Mouse (Mus musculus) B cell, adult 2 months (primary cell): Measurements from ENCODE around the gene Bzw2.

Experiments used
- DNase-seq, 2 experiments: peaks; one replicate each; pipeline ENCODE4 v3.0.0; 2022

Gene Bzw2

GRCm38 (mm10) chr12:36157638-36158308, at the start of gene Bzw2:
Bzw2 (minus strand) TSS chr12:36158080.
- peak; percentile 70 to 71 for DNase-seq

DNA sequence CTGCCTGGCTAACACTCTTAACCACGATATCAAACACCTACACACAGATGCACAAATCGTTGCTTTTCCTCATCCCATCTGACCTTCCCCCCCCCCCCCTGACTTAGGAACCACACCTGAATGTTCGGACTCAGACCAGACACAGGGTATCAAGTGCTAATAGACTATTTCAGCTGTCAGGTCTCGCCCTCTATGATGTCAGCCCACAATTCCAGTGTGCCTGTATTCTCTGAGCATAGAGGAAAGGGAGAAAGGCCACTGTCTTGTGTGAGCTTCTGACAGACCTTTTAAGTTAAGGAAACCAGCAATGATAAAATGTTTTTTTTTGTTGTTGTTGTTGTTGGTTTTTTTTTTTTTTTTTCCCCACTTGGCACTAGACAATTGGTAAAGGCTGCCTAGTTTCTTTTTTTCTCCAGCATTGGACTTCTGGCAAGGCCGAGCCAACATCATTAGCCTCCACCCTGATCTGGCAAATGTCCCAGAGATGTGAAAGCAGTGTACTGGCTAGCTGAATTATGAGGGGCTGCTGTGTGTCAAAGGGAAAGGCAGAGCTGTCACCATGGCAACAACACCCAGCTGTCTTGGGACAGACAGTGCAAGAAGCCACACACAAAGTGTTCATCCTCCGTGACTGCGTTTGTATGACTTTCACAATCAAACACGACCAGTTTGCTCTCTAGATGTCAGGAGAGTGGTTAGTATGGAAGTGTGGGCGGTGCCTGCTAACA, 49.4 kb upstream of the Bzw2 start:
- DNase-seq, result peak; percentile 51

- DNase-seq, result peak; percentile 13 to 19
Measured at GRCm38 (mm10) chr12:36205579-36206119, 47.8 kb upstream of the Bzw2 start.

DNA sequence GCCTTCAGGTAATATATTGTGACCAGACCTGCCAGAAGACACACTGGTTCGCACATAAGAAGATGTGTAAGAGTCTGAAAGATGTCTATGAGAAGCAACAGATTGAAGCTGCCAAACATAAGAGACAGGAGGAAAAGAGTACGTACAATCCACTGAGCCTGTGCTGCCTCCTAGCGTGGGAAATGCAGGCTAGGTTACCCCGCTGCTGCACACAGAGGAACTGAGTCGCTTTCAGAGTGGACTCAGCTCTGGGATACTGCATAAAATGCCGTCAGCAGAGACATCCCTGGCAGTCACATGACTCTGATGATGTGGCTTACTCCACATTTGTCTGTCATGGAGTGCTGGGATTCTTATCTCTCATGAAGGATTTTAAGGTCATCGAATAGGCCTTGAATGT, 37.1 kb upstream of the Bzw2 start:
- no peak for DNase-seq

DNA sequence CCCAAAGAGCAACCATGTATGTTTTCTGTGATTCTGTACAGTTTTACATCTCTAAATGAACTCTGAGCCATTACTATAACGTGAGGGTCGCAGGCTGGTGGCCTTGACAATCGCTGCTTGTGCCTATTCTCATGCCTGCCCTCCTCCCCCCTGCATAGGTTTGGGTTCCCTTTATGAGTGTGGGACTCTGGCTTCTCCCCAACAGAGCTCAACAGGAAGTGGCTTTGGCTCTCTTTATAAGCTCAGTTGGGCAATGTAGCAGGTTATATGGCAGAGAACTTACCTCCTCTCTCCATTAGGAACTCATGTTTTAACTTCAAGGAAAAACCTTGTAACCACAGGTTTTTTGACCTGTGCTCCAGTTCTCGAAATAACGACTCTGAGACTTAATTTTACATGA, 32.5 kb upstream of the Bzw2 start:
- DNase-seq, result no peak

- no peak for DNase-seq
Measured at GRCm38 (mm10) chr12:36189610-36190009, 31.7 kb upstream of the Bzw2 start.

GRCm38 (mm10) chr12:36187081-36187480, 29.2 kb upstream of the Bzw2 start:
- no peak for DNase-seq

DNA sequence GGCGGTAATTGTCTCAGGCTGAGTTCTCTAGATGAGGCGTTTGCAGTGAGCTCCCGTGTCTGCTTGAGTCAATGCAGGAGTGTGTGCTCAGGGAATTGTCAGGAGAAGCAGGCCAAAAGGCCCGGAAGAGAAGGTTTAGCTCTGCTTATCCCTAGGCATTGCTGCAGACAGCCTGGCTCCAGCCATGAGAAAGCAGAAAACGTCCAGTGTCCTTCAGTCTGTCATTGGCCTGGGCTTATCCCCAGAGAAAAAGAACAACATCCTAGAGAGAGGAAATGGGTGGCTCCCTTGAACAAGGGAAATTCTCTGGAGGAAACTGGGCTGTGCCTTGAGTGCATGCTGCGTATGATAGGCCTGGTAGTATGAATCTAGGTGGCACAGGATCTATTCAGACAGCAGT, 24.7 kb upstream of the Bzw2 start:
- DNase-seq, result no peak

DNA sequence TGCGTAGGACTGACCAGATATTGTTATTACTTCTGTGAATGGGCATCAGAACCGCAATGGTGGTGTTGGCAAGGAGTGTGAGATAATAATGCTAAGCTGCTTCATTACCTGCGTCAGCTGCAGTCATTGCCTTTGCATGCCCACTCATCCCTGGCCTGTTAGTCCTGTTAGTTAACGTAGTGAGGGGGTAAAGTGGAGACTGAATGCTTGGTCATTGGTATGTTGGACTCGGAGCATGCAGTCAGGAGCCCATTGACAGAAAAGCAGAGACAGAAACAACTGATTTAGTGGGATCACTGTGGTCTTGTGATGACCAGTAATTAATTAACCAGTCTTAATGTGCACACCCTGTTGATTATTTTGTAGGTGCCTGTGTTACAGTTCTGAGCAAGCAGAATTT, 19.3 kb upstream of the Bzw2 start:
- DNase-seq, result no peak

DNA sequence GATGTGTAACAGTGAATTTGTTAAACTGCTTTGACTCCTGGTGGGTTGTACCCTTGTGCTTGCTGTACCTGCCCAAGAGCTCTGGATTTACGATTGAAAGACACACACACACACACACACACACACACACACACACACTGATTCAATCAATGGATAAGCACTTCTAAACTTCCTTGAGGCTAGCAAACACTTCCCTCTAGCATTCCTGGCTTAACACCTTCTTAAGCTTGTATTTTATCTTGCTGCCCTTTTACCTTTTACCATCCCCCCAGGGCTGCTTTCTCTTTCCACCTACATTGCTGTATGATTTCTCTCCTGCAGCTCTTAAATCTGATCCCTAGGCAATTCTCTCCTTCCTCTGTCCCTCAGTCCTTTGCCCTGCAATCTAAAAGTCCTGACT, 7.4 kb upstream of the Bzw2 start:
- no peak for DNase-seq

DNA sequence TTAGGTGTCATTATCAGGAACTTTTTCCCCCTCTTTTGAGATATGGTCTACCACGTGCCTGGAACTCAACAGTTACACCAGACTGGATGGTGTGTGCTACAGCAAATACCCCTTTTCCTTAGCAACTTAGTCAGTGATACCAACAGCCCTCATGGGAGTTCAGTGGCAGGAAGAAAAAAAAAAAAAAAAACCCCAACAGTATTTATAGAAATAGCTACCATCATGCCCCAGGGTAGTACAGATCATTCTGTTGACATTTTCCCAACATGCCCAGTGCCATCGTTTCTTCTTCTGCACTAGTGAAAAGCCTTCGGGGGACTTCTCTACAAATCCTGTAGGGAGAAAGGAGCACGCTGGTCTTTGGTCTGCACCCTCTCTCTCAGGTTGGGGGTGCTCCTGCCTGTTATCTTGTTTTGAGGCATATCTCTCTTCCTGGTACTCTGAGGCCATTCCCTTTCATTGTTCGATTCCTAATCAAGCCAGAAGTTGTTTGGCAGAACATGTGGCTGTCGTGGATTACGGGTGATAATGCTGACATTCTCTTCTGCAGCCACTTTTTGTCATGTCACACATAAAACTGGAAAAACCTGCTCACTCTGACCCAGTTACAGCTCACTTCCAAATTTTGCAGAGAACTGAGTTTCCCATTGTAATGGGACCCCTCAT, 6.4 kb upstream of the Bzw2 start:
- no peak for DNase-seq

GRCm38 (mm10) chr12:36157304-36157637, 609 bp downstream of the Bzw2 start:
- DNase-seq, result no peak

DNA sequence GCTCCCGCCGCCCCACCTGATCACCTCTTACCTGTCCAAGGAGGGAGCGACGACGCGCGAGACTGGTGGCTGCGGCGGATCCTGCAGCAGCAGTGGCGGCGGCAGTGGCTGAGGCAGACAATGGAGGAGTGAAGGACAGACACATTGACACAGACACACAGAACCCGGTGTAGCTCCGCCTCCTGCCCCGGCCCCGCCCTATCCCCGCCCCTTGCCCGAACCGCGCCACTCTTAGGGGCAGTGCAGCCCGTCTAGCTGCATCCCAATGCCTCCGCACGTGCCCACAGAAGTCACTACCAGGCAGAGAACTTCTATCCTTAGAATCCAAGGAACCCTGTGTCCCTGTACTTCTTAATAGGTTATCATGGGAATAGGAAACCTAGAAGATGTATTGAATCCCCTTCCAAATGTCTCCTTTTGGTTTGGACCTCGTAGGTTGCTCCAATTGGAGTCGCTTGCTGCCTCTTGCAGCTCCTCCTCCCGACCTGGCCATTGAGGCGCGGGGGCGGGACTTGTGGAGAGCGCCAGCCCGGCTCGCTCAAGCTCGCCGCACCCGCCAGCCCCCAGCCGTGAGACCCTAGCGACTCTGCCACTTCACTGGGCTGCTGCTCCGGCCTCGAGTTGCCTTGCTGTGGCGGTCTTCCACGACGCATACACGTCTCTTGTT, 1.1 kb downstream of the Bzw2 start, which contains the start of gene Ankmy2:
Ankmy2 (plus strand) TSS at position 478 of the 667 bp plus-strand sequence.
- DNase-seq, result peak; percentile 89 to 90

- DNase-seq, result no peak
Measured at GRCm38 (mm10) chr12:36156101-36156636, 1.7 kb downstream of the Bzw2 start.

DNA sequence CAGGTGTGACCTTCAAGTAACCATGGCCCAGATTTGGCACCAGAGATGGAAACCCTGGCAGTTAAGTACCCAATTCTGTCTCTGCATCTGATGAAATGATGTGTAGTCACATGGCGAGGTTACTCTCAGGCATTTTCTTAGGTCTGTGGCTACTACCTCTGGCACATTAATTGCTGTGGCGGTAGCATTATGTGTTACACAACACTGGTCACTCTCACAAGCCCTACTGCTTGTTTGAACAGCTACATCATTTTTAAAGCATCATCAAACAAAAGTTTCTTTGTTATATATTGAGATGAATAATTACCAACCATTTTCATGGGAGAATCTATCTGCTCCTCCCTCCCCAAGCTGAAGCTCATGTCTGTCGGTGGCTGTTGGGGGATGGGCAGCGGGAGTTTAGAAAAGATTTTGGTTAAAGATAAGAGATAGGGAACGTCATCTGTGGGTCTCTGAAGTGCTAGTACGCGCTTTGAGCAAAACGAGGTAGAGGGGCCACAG, 2.7 kb downstream of the Bzw2 start:
- peak; percentile 23 to 28 for DNase-seq

GRCm38 (mm10) chr12:36150737-36151136, 7.1 kb downstream of the Bzw2 start:
- no peak for DNase-seq

GRCm38 (mm10) chr12:36150265-36150664, 7.6 kb downstream of the Bzw2 start:
- no peak for DNase-seq

DNA sequence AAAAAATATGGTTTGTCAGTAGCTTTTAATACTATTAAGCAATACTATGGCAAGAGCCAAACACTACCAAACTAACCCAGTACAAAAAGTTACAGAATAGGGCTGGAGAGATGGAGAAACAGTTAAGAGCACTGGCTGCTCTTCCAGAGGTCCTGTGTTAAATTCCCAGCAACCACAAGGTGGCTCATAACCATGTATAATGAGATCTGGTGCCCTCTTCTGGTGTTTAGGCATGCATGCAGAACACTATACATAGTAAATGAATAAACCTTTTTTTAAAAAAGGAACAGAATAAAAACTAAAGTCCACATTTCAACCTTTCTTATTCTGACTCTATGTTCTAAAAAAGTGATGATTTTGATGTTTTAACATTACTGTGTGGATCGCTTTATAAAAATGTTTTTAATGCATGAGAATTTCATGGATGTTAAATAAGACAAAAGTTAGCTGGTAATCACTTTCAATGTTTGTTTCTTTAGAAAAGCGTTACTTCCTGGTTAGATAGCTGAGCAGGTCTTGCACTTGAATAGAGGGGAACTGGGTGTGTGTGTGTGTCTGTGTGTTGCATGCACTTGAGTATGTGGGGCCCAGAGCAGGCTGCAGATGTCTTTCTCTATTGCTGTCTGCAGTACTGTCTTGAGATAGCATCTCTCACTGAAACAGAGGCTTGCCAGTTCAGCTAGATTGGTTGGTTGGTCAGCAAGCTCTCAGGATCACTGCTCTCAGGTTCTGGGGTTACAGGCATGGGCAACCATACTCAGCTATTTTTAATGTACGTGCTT, 11.5 kb downstream of the Bzw2 start:
- DNase-seq, result no peak

- DNase-seq, result no peak
Measured at GRCm38 (mm10) chr12:36140401-36140800, 17.5 kb downstream of the Bzw2 start.

DNA sequence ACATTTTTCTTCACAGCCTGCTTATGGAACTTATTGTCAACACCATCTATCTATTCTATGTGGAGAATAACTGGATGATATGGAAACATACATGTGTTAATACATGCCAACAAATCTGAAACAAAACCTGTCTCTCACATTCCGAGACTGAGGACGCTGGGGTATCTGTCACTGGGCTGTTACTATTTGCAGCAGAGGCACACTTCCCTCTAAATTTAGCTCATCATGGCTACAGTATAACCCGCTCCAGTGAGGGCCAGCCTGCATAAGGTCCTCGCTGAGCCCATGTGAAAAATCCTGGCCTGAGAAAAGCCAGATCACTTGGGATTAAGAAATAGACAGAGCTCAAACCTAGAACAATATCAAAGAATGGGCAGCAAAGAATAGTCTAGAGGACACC, 20.7 kb downstream of the Bzw2 start:
- no peak for DNase-seq

- peak; percentile 20 to 33 for DNase-seq
Measured at GRCm38 (mm10) chr12:36136285-36136684, 21.6 kb downstream of the Bzw2 start.

DNA sequence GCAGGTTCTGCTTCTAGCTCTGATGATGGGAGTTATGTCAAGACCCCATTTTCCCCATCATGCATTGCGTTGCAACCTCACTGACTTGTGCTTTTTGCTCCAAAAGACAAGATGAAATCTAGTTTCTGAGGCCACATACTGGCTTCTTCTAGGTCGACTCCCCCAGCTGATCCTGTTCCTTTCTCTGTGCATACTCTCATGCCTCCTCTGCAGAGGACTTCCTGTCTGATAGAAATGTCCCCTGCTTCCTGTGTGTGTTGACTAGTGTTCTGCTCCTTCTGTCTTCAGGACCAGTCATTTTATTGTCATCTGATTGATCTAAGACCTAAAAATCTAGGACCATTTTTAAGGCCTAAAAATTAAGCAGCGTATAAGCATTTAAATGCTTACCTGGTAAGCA, 22.5 kb downstream of the Bzw2 start:
- no peak for DNase-seq
